Mouse (Mus musculus): Measurements from ENCODE around the gene Krt77.

DNA sequence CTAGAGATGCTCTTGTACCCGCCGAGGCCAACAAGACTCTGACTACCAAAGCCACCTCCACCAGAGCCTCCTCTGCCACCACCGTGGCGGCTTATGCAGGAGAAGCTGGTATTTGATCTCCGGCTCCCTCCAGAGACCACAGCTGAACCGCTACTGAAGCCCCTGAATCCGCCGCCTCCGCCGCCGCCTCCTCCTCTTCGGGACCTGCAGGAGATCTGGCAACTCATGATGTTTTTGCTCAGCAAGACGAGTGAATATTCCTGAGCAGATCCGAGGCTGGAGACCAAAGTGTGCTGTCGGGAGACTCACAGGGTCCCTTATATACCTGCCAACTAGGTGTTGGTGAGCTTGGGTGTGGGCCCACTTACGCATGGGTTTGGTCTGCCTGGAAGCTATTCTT lies 51.6 kb downstream of the Krt77 start, which contains the start of gene Krt2:
- no peak for TF ChIP-seq CTCF (IDR thresholded peaks at IDR 0.05; ENCODE audit: control insufficient read depth, insufficient read depth, insufficient read length)
- TF ChIP-seq MAX (IDR thresholded peaks at IDR 0.05): no peak
- TF ChIP-seq FOSL1 (IDR thresholded peaks at IDR 0.05; ENCODE audit: insufficient read depth, low read length, poor library complexity, severe bottlenecking): no peak

All from C2C12 (cell line).